Mouse (Mus musculus) olfactory bulb, adult 2 months (tissue): ENCODE measurements at regions not wholly inside any gene's neighbourhood (a gene's known extent, or its start where the extent isn't known, plus 50 kb on each side); places are given as distances from the start of the nearest gene placed in this dataset.

Experiments
- CTCF ChIP-seq: fragments of 200-500 bp; IDR thresholded peaks from 2 replicates; pipeline ENCODE4 v1.5.1; 2012; ENCODE audit warnings: low read depth, mild to moderate bottlenecking, low read length, moderate library complexity; ENCODE audit not compliant: insufficient read depth
- POLR2A ChIP-seq: fragments of 200-500 bp; IDR thresholded peaks from 2 replicates; pipeline ENCODE4 v1.6.1; 2012; ENCODE audit warnings: mild to moderate bottlenecking, low read depth, low read length, moderate library complexity; ENCODE audit not compliant: insufficient read depth

DNA sequence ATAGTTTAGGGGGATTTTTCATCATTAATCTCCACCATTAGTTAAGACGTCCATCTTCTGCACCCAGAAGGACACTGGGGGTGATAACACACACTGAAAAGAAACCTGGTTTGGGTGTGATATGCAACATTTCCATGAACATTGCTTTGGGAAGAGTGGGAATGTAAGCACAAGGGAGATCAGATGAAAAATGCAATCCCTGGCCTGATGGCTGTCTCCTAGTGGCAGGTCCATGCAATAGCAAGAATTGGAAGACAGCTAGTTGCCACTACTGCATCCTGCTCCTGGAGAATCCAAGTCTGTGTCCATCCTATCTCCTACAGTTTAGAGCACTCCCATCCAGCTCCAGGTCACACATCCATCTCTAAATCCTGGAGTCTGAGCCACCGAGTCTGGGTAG is 77.7 kb upstream of the Klhl29 start:
- TF ChIP-seq CTCF (no peak), POLR2A (no peak)
